Mouse (Mus musculus): ENCODE data around the gene Usf3.

Gene Usf3

DNA sequence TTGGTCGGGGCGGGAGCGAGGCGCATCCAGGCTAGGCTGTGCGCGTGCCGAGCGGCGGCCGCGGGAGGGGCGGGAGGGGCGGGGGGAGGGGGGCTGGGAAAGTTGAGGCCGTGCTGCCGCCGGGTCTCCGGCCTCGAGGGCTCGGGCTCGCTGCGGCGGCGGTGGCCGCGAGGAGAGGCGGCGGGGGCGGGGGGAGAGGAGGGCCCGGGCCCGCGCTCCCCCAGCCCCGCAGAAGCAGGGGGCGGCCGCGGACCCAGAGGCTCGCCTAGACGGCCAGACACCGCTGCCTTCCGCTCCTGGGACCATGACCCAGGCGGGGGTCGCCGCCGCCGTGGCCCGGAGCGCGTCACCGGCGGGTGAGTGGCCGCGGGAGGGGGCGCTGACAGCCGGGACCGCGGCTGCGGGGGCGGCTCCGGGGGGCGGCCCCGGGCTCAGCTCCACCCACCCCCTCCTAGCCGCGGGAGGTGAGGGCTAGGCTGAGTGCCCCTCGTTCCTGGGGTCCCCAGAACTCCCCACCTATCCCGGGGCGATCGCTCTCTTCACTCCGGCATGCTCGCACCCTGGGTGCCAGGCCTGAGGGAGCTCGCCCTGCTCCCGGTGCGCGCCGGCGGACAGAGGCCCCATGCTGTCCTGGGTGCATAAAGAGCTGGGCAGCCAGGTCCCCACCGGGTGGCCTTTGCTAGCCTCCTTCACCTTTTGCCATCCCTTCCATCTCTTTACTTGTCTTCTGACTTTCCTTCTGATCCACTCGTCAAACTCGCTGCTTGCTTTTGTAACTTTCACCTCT is at the start of gene Usf3:
Usf3 (plus strand) TSS at position 92 of the 787 bp plus-strand sequence.
- peak; percentile 61 for DNase-seq

DNA sequence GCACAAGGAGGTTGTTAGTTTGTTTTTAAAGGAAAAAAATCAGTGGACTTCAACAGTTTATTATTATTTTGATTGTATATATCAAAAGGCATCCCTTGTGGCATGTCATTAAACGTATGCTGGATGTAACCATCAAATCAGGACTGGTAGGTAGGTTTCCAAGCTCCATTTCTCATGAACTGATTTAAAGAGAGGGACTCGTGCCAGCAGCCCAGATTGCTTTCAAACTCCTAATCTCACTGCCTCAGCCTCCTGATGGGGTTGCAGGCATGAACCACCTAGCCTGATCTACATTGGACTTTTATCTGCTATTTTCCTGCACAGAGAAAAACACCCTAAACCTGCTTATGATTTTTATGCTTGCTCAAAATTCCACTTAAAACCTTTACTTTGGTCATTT is 49.3 kb upstream of the Usf3 start:
- no peak for DNase-seq

DNA sequence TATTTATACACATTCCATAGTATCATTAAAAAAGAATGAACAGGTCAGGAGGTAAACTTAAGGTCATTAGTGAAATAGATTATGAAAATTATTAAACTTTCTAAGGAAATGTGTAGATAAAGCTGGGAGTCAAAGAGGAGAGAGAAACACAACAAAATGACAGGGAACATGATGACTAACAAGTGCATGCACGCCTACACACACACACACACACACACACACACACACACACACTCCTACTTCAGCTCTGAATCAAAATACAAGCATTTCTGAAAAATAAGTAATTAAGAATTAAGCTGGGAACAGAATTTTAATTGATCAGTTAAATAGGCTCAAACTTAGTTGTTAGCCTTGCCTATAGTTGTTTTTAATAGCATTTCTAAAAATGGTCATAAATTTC is 48.3 kb upstream of the Usf3 start:
- DNase-seq = no peak

DNA sequence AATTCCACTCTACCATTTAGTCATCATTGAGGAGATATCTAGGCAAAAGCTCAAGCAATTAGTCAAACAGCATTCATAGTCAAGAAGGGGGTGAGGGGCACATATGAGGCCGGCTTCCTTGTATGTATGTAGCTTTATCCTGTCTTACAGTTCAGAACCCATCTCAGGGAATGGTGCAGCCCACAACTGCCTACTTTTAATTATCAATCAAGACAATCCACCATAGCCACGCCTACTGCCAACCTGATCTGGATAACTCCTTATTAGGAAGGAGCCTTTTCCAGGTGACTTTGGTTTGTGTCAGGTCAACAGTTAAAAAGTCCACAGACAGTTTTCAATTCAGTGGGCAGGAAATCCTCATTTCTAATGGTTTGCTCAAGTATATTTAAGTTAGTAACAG is 47.6 kb upstream of the Usf3 start:
- no peak for DNase-seq

DNA sequence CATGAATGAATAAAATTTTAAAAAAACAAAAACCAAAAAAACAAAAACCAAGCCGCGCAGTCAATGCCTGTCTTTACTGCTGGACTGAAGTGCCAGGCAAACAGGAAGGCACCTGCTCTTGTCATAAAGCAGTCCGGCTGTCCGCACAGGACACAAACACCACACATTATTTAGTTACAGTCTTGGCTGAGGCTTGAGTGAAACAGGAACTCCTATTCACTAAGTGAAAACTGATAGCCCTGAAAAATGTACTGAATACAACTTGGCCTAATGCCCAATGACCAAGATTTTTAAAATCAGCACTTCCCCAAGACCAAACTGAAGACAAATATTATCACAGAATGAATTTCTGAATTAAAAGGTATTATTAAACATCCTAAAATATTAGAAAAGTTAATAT is 46.6 kb upstream of the Usf3 start:
- DNase-seq = no peak

DNA sequence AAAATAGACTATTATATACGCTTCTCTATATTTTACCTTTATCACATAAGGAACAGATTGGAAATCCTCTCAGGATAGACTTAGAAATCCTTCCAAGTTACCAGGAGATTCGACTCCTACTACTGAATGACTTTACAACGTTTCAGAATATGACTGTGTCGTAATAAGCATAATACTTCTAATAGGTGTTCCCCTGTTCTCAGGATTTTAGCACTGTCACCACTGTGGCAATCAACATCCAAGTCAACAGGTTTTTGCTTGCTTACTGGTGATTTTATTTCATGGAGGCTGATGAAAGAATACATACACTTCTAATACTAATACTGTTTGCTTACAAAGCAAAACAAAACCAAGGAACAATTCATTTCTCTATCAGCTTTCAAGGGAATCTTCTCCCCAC is 40.7 kb upstream of the Usf3 start:
- DNase-seq = no peak

DNA sequence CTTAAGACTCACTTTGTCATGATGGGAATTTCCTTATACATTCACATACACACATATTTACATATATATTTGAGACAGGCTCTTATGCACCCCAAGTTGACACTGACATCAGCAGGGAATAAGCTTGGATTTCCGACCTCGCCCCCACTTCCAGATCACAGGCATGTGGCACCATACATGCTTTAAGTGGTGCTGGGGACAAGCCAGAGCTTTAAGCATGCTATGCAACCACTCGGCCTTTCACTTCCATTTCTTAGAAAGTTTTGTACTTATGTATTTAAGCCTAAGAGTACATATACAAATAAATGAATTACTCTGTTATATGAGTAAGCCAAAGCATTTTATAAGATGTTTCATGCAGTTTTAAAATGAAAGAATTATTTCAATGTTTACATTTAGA is 39.9 kb upstream of the Usf3 start:
- DNase-seq = no peak

DNA sequence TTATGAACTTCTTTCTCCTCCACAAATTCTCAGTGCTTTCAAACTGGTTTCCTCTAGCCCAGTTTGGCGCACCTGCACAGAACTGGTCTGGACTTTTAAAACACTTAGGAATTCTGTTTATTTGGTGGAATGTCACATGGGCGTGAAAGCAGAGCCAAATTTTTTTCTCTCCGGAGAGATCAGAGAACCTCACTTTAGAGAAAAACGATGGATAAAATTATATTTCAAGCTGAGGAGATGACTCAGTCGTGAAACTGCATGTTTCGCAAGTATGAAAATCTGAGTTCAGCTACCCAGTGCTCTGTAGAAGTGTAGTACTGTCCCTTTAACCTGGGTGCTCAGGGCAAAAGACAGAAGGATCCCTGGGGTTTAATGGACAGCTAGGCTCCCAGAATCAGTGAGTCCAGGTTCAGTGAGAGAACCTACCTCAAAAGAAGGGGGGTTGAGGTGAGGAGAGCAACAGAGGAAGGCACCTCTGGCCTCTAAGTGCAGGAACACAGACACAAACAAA is 36.5 kb upstream of the Usf3 start:
- DNase-seq = no peak

DNA sequence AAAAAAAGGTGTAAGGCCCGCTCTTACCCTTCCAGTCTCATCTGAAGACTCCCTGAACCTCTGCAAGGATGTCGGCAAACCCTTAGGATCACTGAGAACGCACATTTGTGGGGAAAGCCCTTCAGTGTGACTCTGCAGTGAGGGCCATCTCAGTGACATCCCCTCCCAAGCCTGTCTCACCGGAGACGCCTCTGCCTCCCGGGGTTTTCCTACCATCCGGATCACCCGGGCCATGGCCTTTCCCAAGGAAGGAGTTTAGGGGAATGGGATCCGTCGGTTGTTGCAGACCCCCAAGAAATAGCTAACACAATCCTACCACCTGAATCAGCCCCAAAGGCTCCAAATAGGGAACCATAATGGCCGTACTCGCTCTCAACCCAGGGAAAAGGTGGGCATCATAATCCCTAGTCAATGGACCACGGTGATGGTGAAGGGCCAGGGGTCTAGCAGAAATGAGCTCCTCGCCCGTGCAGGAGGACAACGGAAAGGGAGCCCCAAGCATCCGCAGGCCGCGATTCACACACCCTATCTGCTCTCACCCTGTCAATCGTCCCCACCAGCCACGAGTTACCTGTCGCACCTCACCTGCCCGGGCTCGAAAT is 34.6 kb upstream of the Usf3 start:
- DNase-seq = no peak

DNA sequence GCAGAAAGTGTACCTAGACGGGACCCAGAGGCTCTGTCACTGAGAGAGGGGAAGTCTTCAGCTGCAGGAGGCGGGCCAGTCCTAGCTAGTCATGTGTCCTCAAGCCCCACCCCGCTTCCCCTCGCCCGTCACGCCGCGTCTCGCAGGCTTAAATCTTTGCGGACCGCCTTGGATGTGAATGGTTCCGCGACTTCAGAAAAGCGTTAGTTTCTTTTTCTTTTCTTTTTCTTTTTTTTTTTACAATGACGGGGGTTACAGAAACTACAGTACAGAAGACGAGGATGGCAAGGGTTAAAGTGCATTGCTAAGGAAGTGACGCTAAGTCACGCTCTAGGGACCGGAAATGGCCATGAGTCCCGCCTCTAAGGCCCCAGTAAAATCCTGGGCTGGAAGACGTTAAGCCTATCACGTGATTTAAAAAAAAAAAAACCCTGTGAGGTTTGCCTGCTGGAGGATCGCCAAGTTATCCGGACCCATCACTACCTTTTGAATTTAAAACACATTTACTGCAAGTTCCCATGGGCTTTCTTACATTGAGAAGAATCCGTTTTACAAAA is 34.0 kb upstream of the Usf3 start:
- peak; percentile 88 for DNase-seq

DNA sequence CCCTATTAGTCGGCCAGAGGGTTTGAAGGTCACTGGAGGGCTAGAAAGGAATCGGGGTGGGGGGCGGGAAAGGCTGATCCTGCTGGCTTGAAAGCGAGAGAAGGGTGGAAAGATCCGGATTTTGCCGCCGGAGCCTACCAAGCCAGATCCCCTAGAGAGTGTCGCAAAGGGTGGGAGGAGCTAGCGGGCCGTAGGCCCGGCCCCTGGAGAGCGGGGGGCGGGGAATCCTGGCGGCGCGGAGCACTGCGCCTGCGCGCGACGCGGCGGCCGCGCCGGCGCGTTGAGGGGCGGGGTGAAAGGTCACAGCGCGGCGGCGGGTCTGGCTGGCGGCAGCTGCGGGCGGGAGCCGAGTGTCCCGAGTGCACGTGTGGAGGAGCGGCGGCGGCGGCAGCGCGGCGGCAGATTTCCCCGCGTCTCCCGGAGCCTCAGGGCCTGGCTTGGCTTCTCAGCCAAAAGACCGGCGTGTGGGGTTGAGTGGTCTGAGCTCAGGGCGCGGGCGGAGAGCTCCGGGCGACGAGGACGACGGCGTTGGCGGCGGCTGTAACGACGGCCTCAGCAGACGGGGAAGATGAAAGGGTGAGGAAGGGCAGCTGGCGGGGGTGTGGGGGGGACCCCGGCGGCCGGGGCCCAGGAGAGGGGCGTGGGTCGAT is 33.4 kb upstream of the Usf3 start, which contains the start of the genes Atp6v1a and Naa50:
Atp6v1a (minus strand) TSS at position 170 of the 650 bp plus-strand sequence.
Naa50 (plus strand) TSS at position 295 of the 650 bp plus-strand sequence.
- DNase-seq = peak; percentile 93

DNA sequence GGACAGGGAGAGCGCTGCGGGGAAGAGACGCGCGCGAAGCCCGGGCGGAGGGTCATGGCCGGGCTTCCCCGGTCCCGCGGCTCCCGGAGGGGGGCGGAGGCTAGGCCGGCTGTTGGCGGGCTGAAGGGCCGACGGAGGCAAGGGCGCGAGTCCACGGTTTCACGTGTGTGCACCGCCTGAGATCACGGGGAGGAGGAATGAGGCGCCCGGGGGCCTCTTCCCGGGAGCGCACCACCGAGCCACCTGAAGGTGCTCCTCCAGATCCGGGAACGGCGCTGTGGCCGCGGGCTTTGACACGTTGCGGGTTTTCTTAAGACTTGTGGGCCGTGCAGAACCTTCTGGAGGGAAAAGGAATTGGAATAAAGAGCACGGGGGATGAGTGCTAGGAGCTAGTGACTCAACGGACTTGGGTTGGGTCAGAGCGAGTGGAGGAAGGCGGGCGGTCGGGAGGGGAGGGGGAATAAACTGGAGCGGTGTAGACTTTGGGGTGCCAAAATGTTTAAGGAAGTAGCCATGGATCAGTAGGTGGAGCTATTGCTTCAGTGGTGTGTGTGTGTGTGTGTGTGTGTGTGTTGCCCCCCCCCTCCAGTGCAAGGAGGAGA is 32.8 kb upstream of the Usf3 start:
- DNase-seq = peak; percentile 69

DNA sequence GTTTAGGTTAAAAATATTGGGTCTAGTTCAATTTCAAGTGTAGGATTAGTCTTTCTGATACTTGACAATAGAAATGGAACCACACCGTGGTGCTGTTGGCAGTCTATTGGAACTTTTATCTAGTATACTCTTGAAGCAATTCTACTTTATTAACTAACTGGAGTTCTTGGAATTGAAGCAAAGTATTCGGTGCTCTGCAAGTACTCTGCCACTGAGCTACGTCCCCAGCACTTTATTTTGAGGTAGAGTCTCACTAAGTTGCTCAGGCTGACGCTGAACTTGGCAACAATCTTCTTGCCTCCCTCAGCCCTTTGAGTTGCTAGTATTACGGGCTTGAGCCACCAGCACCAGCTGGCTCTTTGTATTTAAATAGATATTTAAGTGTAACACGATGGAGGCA is 31.6 kb upstream of the Usf3 start:
- DNase-seq = peak; percentile 16

DNA sequence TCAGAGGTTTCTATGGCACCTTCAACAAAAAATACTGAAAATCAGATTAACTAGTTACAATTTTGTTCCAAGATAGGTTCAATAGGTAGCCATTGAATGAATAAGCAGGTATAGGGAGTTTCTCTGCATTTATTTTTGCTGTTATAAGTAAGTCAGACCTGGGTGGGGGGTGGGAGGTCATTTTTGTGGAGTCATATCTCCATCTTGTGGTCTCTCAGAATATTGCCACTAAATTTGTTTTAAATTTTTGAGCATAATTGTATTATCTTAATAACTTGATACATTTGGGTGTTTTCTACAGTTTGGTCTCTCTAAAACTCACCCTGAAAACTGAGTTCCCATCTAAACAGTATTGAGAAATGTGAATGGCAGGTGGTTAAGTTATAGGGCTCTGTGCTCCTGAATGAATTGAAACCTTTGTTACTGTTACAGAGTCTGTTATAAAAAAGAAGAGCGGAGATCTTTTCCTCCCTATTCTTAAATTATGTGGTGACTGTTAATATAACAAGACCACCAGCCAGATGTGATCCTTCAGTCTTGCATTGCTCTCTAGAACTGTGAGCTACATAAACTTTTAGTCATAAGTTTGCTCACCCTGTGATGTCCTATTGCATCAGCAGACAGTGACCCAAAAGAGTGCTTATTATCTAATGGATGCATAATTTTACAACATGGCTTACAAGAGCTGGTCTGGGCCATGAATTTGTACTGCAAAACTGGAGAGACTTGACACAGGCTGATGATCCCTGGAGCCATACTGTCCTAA is 23.9 kb upstream of the Usf3 start:
- DNase-seq = no peak

DNA sequence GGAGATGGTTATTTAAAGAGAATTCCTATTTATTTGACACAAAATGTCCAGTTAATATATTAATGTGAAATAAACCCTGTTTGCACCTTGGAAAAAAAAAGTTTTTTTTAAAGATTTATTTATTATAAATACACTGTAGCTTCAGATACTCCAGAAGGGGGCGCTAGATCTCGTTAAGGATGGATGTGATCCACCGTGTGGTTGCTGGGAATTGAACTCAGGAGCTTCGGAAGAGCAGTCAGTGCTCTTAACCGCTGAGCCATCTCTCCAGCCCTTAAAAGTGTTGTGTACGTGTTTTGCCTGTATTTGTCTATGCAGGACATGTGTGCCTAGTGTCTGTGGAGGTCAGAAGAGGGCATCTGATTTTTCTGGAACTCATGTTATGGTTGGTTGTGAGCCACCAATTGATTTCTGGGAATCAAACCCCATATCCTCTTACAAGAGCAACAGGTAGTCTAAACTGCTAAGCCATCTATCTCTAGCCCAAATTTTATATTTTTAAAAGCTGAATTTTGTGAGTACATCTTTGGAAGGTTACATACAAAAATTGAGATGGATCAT is 18.5 kb upstream of the Usf3 start:
- no peak for DNase-seq

DNA sequence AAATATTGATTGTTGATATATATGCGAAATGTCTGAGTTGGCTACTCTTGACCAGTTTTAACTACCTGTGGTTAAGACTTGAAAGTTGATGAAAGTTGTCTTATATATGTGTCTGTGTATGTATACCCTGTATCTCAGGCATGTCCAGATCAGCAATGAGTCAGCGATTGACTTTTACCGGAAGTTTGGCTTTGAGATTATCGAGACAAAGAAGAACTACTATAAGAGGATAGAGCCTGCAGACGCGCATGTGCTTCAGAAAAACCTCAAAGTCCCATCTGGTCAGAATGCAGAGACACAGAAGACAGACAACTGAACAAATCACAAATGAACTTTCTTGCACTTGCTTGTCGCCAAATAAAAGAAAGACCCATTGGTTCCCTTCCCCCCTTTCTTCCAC is 13.7 kb upstream of the Usf3 start:
- no peak for DNase-seq

DNA sequence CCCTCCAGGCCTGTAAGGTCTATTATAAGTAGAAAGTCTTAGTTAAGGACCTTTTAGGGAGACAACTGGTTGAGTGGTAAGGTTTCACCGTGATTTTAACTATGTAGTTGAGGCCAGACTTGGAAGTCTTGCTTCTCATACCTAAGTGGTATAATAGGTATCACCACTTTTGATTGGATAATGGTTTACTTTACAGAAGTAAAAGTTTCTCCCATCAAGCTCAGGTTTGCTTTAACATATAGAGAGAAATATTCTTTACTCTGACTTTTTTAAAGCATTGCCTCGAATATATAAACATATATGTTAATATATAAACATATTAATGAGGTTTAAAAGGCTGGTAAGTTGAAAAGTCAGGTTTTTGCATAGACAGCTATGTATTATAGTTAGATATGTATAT is 9.2 kb upstream of the Usf3 start:
- DNase-seq = no peak

DNA sequence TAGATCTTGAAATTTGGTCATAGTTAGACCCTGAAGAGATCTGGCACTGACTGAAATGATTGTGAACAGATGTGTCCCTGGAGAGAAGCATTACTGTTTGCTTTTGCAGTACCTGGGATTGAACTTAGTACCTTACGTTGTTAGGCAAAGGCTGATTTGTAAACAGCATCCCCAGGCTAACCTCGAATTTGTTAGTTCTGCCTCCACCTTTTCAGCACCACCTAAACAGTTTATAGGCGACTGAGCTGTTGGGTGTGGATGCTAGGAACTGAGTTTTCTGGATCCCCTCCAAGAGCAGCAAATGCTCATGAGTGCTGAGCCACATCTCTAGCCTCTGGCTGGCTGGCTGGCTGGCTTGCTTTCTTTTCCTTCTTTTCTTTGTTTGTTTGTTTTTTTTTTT is 7.9 kb upstream of the Usf3 start:
- DNase-seq = no peak

DNA sequence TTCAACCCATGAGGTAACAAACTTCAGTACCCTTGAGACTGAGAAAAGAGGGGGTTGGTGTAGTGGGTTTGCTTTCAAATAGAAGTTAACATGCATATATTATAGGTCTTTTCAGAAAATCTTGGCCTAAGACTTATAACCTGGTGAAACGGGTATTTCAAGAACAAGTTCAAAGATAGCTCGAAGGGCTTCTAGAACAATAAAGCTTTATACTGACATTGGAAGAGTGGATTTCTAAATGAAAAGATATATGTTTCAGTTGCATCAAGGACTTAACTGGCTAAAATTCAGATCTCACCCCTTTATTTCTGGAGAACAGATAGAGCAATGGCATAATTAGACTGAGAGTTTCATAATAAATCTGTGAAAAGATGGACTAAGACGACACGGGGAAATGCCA is 4.1 kb upstream of the Usf3 start:
- no peak for DNase-seq

DNA sequence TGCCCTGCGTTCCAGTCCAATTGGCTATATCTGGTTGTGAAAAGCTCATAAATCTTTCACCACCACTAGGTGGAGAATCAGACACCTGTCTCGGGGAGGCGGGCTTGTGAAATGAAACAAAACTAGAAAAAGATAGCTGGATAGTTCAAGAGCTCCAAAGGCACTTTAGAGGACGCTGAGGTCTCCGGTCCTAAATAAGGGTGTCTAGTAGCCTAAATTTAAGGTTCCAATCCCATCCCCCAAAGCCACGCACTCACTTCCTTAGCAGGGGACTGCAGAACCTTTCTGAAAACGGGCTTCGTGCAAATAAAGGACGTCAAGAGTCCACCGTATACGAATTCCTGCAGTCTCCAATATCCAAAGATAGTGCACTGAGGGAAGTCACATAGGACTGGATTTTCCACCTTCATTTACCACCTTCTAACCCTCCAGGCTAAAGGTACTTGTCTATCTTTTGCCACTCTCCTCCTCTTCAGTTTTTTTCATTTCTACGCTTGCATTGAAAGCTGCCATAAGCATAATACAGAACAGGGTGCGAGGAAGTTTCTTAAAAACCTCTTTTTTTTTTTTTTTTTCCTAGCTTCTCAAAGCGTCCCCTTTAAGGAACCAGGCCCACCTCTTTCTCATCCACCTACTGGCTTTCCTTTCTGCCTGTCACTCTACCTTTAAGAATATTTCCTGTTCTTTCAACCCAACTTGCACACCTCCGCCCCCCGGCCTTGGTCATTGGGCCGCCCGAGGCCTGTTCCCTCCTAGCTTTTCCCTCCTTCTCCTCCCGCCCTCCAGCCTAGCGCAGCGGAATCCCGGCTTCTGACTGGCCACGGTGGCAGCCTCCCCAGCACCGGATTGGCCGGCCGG is 520 bp upstream of the Usf3 start:
- peak; percentile 99 for DNase-seq

DNA sequence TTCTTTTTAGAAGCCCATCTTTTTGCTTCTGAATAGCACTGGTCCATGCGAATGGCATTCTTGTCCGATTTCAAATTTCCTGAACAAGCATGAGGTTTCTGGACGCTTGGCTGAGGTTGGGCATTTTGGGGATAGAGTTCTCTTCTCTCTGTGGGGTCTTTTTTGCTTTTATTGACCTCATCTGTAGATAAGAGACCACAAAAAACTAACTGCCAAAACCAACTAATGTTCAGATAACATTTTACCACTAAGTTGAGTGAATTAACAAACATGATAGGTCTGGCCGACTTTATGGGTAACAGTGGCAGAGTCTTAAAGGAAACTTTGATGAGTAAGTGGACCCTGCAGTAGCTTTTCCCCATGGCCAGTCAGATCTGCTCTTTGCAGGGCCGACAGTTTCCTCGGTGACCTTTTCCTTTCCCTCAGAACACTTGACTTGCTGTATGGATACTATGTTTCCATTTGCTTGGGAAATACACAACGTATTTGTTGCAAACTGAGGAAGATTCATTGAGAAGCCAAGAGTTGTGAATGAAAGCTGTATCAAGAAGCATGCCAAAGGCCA is 1.0 kb downstream of the Usf3 start:
- no peak for DNase-seq

All from right cerebral cortex, postnatal 25 days (tissue).